Mouse (Mus musculus) adrenal gland, postnatal 10 days (tissue): ENCODE measurements at regions not wholly inside any gene's neighbourhood (a gene's known extent, or its start where the extent isn't known, plus 50 kb on each side); places are given as distances from the start of the nearest gene placed in this dataset.

Experiments used
- DNase-seq: peaks from one replicate; pipeline ENCODE4 v3.0.0; 2021; ENCODE audit warnings: mixed read lengths

DNA sequence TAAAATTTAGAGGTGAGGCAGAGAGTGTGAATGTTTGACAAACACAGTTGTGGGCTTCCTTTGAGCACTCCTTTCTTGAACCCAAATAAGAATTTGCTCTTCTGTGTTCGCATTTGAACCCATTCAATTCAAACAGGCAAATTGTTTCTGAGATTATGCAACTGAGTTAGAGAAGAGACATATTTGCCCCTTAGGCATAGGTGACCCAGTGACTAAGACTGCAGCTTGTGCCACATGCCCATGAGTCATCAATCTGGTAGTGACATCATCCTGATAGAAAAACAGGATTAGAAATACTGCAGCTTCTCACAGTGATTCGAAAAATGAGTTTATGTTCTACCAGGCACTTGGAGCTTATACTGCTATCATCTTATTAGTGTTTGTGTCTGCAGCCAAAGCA is 67.2 kb downstream of the Zfp622 start:
- DNase-seq = peak; percentile 8

DNA sequence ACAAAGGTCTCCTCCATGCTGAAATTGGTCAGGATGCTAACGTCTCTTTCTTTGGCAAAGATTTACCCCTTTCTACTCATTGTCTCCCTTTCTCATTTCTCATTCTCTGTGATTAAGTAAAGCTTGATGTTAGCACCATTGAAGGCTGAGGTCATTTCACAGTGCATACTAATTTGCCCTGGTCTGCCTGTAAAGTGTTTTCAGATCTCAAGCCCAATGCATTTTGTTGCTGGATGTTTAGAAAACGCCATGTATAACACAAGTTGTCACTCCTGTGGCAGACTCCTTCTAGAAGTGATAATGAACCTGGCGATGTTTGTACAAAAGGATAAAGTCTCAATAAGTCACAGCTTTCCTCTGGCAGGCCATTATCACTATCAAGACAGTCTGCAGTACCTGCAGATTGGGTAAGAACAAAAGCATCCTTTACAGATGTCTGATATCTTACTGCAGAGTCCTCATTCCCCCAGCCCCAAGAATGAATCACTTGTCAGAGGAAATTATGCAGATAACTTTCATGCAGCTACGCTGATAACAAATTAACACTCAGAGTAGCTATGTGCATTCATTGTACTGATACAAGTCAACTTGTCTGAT is 68.7 kb downstream of the Zfp622 start:
- DNase-seq = no peak

DNA sequence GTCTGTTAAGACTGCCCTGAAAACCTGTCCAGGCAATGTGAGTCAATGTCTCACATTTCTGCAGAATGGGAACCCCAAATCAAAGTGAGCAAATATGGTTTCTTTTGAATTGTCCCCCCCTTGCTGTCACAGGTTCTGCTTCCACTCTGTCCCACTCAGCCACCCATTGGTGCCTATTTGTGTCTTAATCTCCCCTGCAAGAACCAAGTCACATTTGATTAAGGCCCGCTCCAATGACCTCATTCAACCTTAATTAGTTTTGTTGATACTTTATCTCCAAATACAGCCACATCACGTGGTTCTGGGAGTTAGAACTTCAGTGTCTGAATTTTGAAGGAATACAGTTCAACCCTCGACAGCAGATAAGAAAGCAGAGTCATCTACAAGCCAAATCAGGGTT is 73.9 kb downstream of the Zfp622 start:
- DNase-seq = no peak

DNA sequence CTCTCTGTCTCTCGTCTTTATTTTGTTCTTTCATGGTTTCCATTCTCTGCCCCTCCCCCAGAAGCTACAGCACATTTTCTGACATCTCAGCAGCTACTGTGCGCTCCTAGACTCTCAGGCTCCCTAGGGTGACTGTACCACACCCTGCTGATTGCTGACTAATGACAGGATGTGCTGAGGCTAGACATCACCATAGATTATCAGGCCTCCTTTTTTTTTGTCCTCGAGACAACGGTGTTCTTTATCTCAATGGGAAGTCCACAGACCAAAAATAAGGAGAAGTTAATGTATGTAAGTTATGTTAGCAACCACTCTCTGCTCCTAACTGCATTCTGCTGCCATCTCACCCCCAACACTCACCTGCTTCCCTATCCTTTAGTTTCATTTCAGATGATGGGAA is 116.0 kb downstream of the Zfp622 start:
- no peak for DNase-seq

DNA sequence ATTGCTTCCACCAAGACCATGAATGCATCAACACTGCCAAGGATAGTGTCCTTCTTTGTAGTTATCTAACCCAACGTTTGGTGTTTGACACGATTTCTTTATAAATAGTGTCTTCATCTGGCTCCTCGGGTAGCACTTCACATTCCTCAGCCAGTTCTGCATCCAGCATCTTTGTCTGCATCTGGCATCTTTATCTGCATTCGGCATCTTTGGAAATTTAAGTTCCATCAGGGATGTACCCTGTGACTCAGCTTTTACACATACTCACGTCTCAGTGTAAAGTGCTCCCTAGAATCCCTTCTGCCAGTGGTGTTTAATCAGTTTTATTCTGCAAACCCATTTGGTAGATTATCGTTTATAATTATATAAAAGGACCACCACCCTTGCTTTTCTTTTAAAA is 123.8 kb downstream of the Zfp622 start:
- no peak for DNase-seq

DNA sequence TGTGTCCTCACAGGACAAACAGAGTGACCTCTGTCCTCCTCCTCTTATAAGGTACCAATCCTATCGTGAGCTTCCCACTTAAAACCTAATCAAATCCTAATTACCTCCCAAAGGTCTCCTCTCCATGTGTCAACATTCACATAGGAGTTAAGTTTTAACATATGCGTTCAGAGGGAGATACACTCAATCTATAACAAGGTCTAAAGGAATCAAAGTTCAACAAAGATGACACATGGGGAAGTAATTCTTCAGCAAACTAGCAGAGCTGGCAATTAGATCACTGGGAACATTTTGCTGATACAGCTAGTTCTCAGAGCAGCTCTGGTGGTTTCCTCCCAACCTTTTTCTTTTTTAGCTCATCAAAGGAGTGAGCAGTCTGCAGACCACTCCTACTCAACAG is 160.0 kb downstream of the Zfp622 start:
- DNase-seq = no peak

DNA sequence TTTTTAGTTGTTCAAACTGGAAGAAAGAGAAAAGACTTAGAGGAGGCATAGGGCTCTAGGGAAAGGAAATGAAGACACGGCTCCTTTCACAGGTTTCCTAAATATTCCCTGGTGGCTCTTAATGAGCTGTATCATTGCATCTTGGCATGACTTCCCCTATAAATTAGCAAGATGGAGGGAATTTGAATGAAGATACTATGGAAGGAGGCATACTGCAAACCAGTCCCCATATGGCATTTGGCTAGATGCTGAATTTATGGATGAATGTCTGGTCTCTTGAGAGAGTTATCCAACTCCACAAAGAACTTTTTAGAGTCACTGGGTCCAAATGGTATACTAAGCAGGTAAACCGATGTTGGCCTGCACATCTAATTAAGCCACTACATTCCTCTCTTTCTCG is 150.3 kb upstream of the March11 start:
- no peak for DNase-seq

DNA sequence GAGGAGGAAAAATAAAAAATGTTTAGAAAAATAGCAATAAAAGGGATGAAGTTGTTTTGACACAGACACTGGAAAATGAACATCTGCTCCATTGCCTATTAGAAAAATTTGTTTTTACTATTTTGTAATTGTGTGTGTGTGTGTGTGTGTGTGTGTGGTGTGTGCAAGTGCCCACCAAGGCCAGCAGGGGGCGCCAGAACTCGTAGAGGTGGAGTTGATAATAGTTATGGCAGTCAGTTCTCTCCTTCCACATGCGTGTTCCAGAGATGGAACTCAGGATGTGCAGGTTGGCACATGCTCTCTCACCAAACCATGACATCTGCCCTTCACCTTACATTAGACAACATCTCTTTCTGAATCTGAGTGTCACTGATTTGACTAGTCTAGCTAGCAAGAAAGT is 123.9 kb upstream of the March11 start:
- DNase-seq = no peak

DNA sequence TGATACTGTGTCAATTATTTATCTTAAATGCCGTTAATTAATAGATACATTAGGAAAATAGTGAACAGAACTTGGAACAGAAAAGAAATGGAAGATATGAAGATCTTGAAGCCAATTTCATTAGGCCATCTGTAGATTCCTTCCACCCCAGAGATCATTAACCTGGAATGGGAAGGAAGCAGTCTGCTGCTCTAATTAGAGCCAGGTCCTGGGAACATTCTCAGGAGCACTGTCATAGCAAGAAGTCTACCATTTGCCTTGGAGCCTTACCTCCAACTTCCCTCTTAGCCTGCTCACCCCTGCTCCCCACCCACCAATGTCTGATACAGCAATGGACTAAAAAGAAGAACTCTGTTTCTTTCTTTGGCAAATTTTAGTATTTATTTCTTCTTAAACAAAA is 113.3 kb upstream of the March11 start:
- no peak for DNase-seq

DNA sequence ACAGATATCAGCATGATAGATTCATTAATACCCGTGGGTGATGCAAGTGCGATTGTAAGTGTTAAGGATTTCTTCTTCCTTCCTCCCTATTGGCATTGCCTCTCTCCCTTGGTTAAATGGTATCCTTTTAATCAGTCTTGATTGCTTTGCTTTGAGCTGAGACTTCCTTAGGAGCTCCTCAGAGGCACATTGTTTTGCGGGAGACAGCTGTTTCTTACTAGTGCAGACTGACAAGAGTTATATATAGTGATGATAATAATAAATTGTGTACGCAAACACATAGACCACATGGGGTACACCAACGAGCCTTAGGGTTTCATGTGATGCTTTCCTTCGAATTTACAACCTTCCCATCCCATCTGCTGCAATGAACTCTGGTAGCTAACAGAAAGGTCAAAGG is 102.0 kb upstream of the March11 start:
- DNase-seq = no peak

DNA sequence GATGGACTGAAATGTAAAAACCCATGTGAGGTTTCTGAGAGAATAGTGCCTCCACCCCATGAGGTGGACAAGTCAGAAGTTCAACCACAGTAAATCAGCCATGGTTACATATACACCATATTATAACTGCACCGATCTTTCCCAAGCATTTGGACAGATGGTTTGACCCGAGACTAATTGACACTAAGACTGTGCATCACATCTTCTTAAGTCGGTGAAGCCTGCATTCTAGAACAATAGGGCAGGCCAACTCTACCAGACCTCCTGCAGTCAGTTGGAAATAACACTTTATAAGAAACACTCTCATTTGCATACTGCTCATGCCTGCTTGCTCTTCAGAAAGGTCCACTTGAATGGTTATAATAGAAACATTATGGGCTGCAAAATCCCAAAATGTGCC is 88.0 kb upstream of the March11 start:
- no peak for DNase-seq

DNA sequence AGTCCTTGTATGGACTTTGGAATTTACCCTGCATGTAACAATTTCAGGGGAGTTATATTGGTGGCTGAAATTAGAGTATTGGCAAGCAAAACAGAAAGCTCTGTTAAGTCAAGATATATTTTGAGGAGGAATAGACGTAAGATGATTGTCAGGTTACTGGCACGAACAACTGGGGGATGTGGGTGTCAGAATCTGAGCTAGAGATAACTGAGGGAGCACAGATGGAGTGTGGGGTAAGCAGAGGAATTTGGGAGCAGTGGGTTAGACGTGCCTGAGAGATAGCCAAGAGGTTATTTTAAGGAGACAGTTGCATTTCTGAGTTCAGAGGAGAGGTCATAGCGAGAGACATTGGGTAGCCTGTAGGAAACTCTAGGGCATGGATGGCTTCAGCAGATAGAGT is 80.2 kb upstream of the March11 start:
- DNase-seq = no peak
